Mouse (Mus musculus) CD4-positive, CD25-positive, alpha-beta regulatory T cell, adult 2 months (primary cell): ENCODE measurements around the gene Hdac11.
A peak's percentile ranks its signal among the peaks of the same experiment; 100 is the strongest.
"Not testable (repeated sequence)": the region's sequence is repeated elsewhere in the genome, so short reads cannot be mapped to it uniquely, and the experiment has no call there.

ENCODE experiments used
- DNase-seq: peaks from one replicate; pipeline ENCODE4 v3.0.0-alpha.2; 2012; ENCODE audit warnings: low read depth, low spot score

Hdac11 gene

DNA sequence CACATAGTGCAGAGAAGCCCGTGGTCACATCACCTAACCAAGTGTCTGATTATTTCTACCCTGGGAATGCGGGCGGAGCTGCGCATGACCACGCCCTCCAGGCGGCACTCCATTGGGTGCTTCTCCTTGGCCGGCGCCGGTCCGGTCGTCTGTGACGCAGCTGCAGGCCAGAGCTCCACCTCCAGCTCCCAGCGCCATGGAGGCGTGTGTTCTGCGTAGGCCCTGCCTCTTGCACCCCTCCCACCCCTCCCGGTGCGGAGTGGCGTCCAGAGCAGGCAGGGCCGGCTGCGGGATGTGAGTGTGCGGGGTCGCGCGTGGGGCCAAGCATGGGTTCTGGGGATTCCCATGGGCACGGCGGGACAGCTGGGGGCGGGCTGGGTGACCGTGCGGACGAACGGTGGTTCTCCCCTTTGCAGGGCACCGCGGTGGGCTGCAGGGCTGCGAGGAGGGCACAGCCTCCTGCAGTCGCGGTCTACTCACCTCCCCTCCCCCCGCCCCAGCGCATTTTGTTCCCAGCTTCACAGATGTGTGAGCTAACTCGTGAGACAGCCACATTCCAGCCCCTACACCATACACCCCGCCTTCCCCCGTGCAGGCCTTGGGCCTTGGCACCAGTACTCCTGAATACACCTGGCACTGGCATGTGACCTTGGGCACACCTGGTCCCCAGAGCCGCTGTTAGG lies at the start of gene Hdac11:
Hdac11 (plus strand) TSS at position 112 of the 683 bp plus-strand sequence.
- peak; percentile 77 for DNase-seq

DNA sequence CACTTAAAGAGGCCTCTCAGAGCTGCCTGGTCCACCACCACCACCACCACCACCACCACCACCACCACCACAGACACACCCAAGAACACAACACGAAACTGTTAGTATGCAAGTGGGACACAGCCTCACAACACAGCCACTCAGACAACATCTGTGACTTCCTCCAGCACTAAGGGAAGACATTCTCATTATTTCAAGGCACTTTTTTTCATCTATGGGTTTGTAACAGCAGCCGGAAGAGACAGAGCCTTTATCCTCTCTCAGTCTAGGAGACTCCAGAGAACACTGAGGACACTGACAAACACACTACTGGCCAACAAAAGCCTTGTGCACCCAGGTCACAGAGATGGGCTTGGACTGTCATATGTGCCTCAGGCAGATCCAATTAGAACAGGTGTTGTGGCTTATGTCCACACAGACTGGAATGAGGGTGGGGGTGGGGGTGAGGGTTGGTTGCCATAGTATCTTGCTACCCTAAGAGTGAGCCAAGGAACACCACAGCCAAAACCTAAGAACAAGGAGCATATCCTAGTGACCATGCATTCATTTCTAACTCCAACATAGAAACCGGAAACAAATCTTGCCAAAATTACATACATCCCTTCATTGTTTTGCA lies 48.1 kb upstream of the Hdac11 start:
- DNase-seq: peak; percentile 27

- DNase-seq: peak; percentile 56
These were observed 47.5 kb upstream of the Hdac11 start for GRCm38 (mm10) chr6:91108917-91109450.

GRCm38 (mm10) chr6:91109489-91109888 lies 47.0 kb upstream of the Hdac11 start:
- DNase-seq: no peak

GRCm38 (mm10) chr6:91110323-91111020 lies 46.0 kb upstream of the Hdac11 start:
- DNase-seq: peak; percentile 57

GRCm38 (mm10) chr6:91111141-91111953 lies 45.1 kb upstream of the Hdac11 start:
- DNase-seq: peak; percentile 60

GRCm38 (mm10) chr6:91111954-91112252 lies 44.6 kb upstream of the Hdac11 start:
- DNase-seq: no peak

DNA sequence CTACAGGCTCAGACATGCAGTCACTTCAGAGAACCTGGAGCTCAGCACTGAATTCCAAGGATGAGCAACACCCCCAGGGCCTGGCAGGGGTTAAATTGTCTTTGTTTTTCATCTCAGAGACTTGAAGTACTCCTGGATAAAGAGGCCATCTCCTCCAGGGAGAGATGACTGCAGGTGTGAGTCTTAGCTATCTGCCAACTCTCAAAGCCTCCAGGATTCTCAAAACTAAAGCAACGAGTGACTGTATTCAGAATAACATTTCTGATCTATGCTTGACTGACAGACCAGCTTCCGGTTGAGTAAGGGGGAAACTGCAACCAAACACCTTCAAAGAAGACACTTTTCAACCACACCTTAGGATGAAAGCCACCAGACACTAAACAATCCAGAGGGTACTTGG lies 41.7 kb upstream of the Hdac11 start:
- DNase-seq: peak; percentile 70

GRCm38 (mm10) chr6:91115158-91115557 lies 41.3 kb upstream of the Hdac11 start:
- no peak for DNase-seq

DNA sequence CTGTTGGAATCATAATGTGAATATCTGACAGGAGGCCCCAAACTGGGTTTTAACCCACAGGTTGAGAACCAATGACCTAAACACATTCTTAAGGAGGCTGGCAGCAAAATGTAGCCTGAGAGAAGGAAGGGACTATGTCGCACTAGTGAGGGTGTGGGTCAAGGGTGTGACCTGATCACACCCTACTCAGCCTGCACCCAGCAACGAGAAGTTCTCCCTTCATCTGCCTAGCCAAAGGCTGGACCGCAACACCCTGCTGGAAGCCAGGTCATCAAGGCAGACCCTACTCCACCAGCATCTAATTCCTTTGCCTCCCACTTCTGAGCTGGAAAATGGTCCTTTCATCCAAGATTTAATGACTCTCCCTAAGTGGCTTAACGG lies 40.6 kb upstream of the Hdac11 start:
- no peak for DNase-seq

DNA sequence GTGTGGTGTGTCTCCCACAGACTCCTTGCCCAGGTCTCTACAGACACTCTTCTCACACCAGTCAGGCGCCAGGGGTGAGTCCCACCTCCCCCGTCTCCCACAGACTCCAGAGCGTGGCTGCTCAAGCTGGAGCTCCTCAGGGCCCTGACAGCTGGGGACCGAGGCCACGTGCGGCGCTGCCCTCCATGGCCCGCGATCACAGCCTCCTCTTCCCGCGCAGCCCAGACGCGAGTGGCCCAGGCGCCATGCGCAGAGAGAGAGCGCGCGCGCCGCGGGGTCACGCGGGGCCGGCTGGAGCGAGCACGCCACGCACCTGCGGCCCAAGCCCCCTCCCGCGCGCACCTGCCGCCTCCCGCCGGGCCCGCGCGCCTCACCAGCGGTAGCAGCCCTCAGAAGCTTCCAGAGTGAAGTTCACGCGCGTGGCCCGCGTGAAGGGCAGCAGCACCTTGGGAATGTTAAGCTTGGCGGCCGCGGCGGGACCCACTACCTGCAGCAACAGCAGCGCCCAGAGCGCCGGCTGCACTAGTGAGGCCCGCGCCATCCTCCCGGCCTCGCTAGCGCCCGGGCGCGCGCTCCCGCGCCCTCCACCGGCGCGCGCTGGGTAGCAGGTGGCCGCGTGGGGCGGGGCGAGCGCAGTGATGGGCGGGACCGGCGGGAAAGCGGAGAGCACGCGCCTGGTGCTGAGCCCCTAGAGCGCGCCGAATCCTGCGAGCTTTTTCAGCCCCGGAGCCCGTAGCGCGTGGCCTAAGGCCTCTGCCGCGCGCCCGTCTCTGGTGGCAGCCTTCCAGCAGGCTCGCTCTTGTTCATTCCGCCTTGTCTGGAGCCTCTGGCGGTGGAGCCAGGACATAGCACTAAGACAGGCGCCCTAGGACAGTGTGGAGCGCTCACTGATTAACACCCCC lies 40.0 kb upstream of the Hdac11 start, which contains the start of gene Nup210:
Nup210 (minus strand) TSS at position 586 of the 902 bp plus-strand sequence.
- DNase-seq: peak; percentile 97

DNA sequence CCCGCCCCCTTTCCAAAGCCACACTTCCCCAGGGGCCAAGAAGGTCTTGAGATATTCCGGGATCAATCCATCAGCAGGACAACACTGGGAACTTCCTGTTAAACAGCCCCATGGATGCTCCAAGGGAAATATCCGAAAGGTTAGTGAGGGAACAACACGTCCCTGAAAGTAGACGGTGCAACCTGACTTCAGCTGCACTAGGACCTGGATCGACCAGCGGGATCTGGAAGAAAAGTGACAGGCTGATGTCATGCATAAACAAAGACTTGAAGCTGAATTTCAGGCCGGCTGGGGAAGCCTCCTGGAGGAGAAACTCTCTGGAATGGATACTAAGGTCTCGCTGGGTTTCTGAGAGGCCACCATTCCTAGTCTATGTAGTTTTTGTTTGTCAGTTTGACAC lies 39.3 kb upstream of the Hdac11 start:
- no peak for DNase-seq

- no peak for DNase-seq
These were observed 37.9 kb upstream of the Hdac11 start for GRCm38 (mm10) chr6:91118526-91118925.

DNA sequence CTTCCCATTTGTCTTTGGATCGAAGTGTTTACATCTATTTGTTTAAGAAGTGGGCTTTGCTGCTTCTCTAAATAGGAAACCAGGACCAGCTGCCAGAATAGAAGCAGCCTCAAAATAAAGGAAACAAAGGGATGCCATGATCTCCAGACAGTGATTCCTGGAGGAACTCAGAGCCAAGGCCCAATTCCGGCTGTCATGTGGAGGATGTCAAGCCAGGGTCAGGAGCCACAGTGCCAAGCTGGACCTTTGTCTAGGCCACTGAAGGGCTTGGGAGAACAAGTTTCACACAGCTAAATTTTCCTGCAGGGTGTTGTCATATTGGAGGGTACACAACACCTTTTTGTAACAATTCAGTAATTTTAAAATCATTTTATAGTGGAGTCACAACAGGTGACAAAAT lies 36.3 kb upstream of the Hdac11 start:
- DNase-seq: no peak

DNA sequence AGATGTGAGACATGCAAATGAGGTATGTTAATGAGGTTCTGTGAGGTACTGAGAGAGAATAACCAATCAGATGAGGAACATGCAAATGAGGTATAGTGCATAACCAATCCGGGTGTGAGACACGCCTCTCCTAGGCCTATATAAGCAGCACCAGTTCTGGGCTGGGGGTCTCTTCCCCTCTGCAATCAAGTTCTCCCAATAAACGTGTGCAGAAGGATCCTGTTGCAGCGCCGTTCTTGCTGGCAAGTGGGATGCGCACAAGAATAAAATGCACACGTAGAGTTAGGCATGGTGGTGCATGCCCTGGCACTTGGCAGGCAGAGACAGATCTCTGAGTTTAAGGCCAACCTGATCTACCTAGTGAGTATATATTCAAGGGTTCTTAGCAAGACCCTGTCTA lies 35.4 kb upstream of the Hdac11 start:
- not testable (repeated sequence) for DNase-seq

DNA sequence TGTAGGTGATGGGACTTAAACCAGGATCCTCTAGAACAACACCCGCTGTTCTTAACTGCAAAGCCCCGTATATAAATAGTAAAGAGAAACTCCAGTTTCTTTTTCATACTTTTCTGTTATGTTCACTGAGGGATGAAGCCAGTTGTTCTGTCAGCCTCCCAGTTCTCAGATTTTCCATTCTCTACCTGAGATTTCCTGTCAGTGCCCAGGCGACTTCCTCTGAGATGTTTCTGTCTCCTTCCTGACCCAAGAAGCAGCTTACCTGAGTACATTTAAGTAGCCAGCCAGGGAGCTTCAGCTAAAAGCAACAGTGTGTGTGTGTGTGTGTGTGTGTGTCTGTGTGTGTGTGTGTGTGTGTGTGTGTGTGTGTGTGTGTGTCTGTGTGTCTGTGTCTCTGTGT lies 33.0 kb upstream of the Hdac11 start:
- peak; percentile 62 for DNase-seq

DNA sequence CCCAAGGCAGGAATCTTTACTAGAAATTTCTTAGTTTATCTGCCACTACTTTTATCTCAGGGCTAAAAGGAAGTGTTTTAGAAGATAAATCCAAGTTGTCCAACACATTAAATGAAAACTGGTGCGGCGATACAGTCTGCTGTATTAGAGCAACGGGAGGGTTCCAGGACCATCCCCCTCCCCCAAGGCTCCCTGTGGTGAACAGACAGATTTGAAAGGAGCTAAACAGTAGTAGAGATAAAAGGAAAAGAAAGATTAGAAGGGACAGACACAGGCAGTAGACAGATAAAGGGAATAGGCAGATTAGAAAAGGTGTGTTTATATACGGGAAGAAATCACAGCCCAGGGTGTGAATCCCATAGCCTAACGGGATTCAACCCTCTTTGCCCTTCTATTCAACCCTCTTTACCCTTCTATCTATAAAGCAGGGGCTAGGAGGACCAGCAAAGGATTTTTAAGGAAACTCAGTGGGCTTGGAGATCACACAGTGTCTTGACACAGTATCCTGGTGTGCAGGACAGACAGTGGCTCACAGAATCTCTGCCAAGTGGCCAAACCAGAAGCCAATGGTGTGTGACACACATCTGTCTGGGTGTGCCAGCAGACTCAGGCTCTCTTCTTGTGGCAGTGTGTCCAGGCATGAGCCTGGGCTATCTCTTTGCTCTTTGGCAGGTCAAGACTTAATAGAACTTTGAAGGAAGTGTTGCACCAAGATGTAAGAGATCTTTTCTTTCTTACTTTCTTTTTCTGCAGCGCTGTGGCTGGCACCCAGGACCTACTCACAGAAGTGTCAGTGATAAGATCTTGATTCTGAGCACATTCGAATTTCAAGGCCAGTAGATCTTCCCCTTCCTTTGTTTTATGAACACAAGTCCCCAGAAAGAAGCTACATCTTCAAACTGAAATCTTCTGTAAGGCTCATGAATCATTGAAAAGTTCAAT lies 31.9 kb upstream of the Hdac11 start:
- DNase-seq: peak; percentile 60

DNA sequence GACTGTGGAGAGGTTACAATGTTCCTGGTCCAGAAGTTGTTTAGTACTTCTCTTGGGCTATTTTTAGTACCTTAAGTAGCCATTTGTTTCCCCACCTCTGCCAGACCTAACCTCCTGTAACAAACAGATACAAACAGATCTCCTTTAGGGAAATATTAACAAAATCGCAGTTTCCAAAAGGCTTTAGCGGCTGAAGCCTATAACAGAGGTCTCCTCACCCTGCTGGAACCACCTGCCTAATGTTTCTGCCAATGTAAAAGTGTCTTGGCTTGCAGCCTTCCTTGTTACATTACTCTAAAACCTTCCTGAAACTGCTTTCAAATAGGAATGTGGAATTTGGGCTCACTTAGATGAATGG lies 31.3 kb upstream of the Hdac11 start:
- DNase-seq: no peak

DNA sequence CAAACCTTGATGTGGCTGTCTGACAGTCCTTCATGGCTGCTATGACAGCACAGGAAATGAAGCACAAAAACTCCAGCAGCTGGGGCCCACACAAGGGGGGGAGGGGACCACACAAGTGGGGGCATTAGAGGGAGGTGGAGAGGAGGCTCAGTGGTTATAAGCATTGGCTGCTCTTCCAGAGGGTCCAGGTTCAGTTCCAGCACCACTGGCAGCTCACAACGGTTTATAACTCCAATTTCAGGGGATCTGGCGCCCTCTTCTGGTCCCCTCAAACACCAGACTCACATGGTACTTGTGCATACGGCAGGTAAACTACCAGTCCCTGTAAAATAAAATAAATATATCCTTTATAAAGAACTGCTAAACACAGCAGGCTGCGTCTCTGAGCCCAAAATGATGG lies 27.5 kb upstream of the Hdac11 start:
- DNase-seq: peak; percentile 70

DNA sequence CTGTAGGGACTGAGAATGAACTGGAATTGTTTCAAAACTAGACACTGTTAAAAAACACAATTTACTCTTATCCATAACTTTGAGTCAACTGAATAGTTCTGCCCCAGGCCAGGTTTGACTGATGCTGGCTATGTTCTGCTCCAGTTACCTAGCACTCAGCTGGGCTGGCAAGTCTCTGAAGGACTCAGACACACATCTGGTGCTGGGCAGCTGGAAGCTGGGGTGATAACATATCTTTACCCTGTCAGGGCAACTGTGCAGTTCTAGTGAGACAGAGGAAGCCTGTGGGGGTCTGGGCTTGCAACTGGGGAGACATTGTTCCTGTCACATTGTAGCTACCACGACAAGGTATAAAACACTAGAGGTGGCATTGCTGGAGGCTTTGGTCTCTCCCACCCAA lies 25.6 kb upstream of the Hdac11 start:
- no peak for DNase-seq
